Mouse (Mus musculus) kidney, embryonic 14.5 days (tissue): ENCODE measurements around the gene Olfml2a. TPM values are rescaled to one million over a fixed set of nuclear protein-coding genes. Genes with fewer than 3 reads are reported as not detected.

ENCODE experiments used
- ATAC-seq: fragments of 200-750 bp; cut with Nextera tagmentation; 2 replicates; pipeline ENCODE4 v1.8.0; 2017; ENCODE audit warnings: moderate number of reproducible peaks, mild to moderate bottlenecking, moderate TSS enrichment, moderate library complexity; ENCODE audit not compliant: low FRiP score, low TSS enrichment
- H3K27ac ChIP-seq: fragments of 300-500 bp; sonication (generic); 2 replicates; pipeline ENCODE4 v1.5.1; 2014; ENCODE audit warnings: low read depth, mild to moderate bottlenecking, low read length, moderate library complexity, mixed read lengths
- H3K27me3 ChIP-seq: fragments of 300-500 bp; sonication (generic); 2 replicates; pipeline ENCODE4 v1.6.1; 2014; ENCODE audit warnings: mild to moderate bottlenecking, low read length; ENCODE audit not compliant: control insufficient read depth, insufficient read depth
- H3K36me3 ChIP-seq: fragments of 300-500 bp; sonication (generic); 2 replicates; pipeline ENCODE4 v1.6.1; 2014; ENCODE audit warnings: low read length, mixed read lengths; ENCODE audit not compliant: control insufficient read depth, insufficient read depth
- H3K4me1 ChIP-seq: fragments of 300-500 bp; sonication (generic); 2 replicates; pipeline ENCODE4 v1.6.1; 2014; ENCODE audit warnings: low read length, mixed read lengths; ENCODE audit not compliant: control insufficient read depth, insufficient read depth
- H3K4me2 ChIP-seq: fragments of 300-500 bp; sonication (generic); replicated peaks from 2 replicates; pipeline ENCODE4 v1.6.1; 2014; ENCODE audit warnings: low read depth, mild to moderate bottlenecking, low read length
- H3K4me3 ChIP-seq: fragments of 300-500 bp; sonication (generic); 2 replicates; pipeline ENCODE4 v1.5.1; 2014; ENCODE audit warnings: mild to moderate bottlenecking, low read length
- H3K9ac ChIP-seq: fragments of 300-500 bp; sonication (generic); 2 replicates; pipeline ENCODE4 v1.6.1; 2014; ENCODE audit warnings: low read depth, mild to moderate bottlenecking, low read length, moderate library complexity
- H3K9me3 ChIP-seq: fragments of 300-500 bp; sonication (generic); 2 replicates; pipeline ENCODE4 v1.6.1; 2016; ENCODE audit warnings: low read length; ENCODE audit not compliant: control insufficient read depth
- WGBS: fragments of 180-500 bp; shearing (Covaris S2); extraction: QIAGEN DNeasy Blood & Tissue Kit; methylation state at CpG from one replicate; pipeline ENCODE4 v1.1.7; 2014; 5-methylcytosine and 5-hydroxymethylcytosine counted together
- polyA plus RNA-seq: library from polyadenylated mRNA; unstranded; fragments of >200 nt; fragmentation: Nextera tagmentation; extraction: Ambion mirVana; gene quantifications from 2 replicates; pipeline ENCODE4 v1.2.1, GENCODE M21; 2014

Olfml2a gene
- polyA plus RNA-seq, 1 experiment from 2014 or later = 2.3 TPM

- no peak overlapping the region for H3K4me2 ChIP-seq
- H3K27ac ChIP-seq = no peak overlapping the region; the same call in 1 of the 2 replicates
- no peak overlapping the region for H3K9ac ChIP-seq
- WGBS = 62% methylated on average over 5 of the region's 5 CpGs
- ATAC-seq = no peak
- H3K9me3 ChIP-seq = no peaks in the 10 kb centered on the region
- no peak overlapping the region for H3K4me3 ChIP-seq
- H3K4me1 ChIP-seq = peaks cover 10% of the 10 kb centered on the region; the same call in 1 of the 2 replicates
- H3K27me3 ChIP-seq = no peaks in the 10 kb centered on the region
- H3K36me3 ChIP-seq = no peaks in the 10 kb centered on the region
Measured at GRCm38 (mm10) chr2:38934936-38935335, 3.2 kb downstream of the Olfml2a start.

- Histone ChIP-seq H3K9ac (no peak overlapping the region), H3K4me1 (peaks cover 5% of the 10 kb centered on the region; the same call in 1 of the 2 replicates), H3K36me3 (no peaks in the 10 kb centered on the region), H3K27ac (no peak overlapping the region), H3K4me3 (no peak overlapping the region), H3K27me3 (no peaks in the 10 kb centered on the region), H3K4me2 (no peak overlapping the region), H3K9me3 (no peaks in the 10 kb centered on the region)
- 68% methylated on average over 9 of the region's 9 CpGs for WGBS
- ATAC-seq = no peak
Measured at GRCm38 (mm10) chr2:38936721-38937378, 5.1 kb downstream of the Olfml2a start.

GRCm38 (mm10) chr2:38937396-38937795 lies 5.6 kb downstream of the Olfml2a start:
- Histone ChIP-seq H3K4me2 (no peak overlapping the region), H3K27ac (no peak overlapping the region), H3K4me3 (no peak overlapping the region), H3K9ac (no peak overlapping the region), H3K27me3 (no peaks in the 10 kb centered on the region), H3K4me1 (no peaks in the 10 kb centered on the region), H3K9me3 (no peaks in the 10 kb centered on the region), H3K36me3 (no peaks in the 10 kb centered on the region)
- no peak for ATAC-seq
- 74% methylated on average over 3 of the region's 3 CpGs for WGBS

- Histone ChIP-seq H3K27me3 (no peaks in the 10 kb centered on the region), H3K27ac (no peak overlapping the region), H3K36me3 (no peaks in the 10 kb centered on the region), H3K4me2 (no peak overlapping the region), H3K9ac (no peak overlapping the region), H3K4me1 (no peaks in the 10 kb centered on the region), H3K9me3 (no peaks in the 10 kb centered on the region), H3K4me3 (no peak overlapping the region)
- ATAC-seq = no peak
- WGBS = 81% methylated on average over 1 of the region's 1 CpGs
Measured at GRCm38 (mm10) chr2:38938007-38938406, 6.2 kb downstream of the Olfml2a start.

- H3K4me1 ChIP-seq = no peaks in the 10 kb centered on the region
- H3K4me2 ChIP-seq = no peak overlapping the region
- ATAC-seq = no peak
- no peaks in the 10 kb centered on the region for H3K27me3 ChIP-seq
- H3K4me3 ChIP-seq = no peak overlapping the region
- H3K36me3 ChIP-seq = no peaks in the 10 kb centered on the region
- no peak overlapping the region for H3K9ac ChIP-seq
- 75% methylated on average over 2 of the region's 2 CpGs for WGBS
- H3K27ac ChIP-seq = no peak overlapping the region
- H3K9me3 ChIP-seq = no peaks in the 10 kb centered on the region
Measured at GRCm38 (mm10) chr2:38939047-38939446, 7.3 kb downstream of the Olfml2a start.

GRCm38 (mm10) chr2:38941426-38941825 lies 9.6 kb downstream of the Olfml2a start:
- Histone ChIP-seq H3K9me3 (no peaks in the 10 kb centered on the region), H3K4me3 (no peak overlapping the region), H3K27ac (no peak overlapping the region), H3K4me2 (no peak overlapping the region), H3K36me3 (no peaks in the 10 kb centered on the region), H3K27me3 (no peaks in the 10 kb centered on the region), H3K4me1 (no peaks in the 10 kb centered on the region), H3K9ac (no peak overlapping the region)
- WGBS = 63% methylated on average over 14 of the region's 14 CpGs
- ATAC-seq = no peak

- WGBS = 91% methylated on average over 2 of the region's 2 CpGs
Measured at GRCm38 (mm10) chr2:38941898-38942297, 10.1 kb downstream of the Olfml2a start.

GRCm38 (mm10) chr2:38943161-38943560 lies 11.4 kb downstream of the Olfml2a start:
- no peak for ATAC-seq
- H3K9me3 ChIP-seq = no peaks in the 10 kb centered on the region
- H3K9ac ChIP-seq = no peak overlapping the region
- H3K27ac ChIP-seq = no peak overlapping the region
- H3K36me3 ChIP-seq = no peaks in the 10 kb centered on the region
- H3K4me3 ChIP-seq = no peak overlapping the region
- no peaks in the 10 kb centered on the region for H3K27me3 ChIP-seq
- no peak overlapping the region for H3K4me2 ChIP-seq
- 73% methylated on average over 5 of the region's 5 CpGs for WGBS
- no peaks in the 10 kb centered on the region for H3K4me1 ChIP-seq

More at GRCm38 (mm10) chr2:38941898-38942297, 10.1 kb downstream of the Olfml2a start:
- H3K4me3 ChIP-seq = no peak overlapping the region
- ATAC-seq = no peak
- H3K4me2 ChIP-seq = no peak overlapping the region
- H3K9ac ChIP-seq = no peak overlapping the region
- H3K36me3 ChIP-seq = no peaks in the 10 kb centered on the region
- no peak overlapping the region for H3K27ac ChIP-seq
- H3K27me3 ChIP-seq = no peaks in the 10 kb centered on the region
- no peaks in the 10 kb centered on the region for H3K9me3 ChIP-seq
- H3K4me1 ChIP-seq = no peaks in the 10 kb centered on the region

- H3K4me1 ChIP-seq = no peaks in the 10 kb centered on the region
- no peak for ATAC-seq
- H3K4me2 ChIP-seq = no peak overlapping the region
- no peak overlapping the region for H3K9ac ChIP-seq
- no peak overlapping the region for H3K4me3 ChIP-seq
- no peak overlapping the region for H3K27ac ChIP-seq
- no peaks in the 10 kb centered on the region for H3K36me3 ChIP-seq
- no peaks in the 10 kb centered on the region for H3K9me3 ChIP-seq
- no peaks in the 10 kb centered on the region for H3K27me3 ChIP-seq
- 55% methylated on average over 2 of the region's 2 CpGs for WGBS
Measured at GRCm38 (mm10) chr2:38943977-38944376, 12.2 kb downstream of the Olfml2a start.
